Mouse (Mus musculus): Measurements from ENCODE around the gene Ccdc82. TPM values are rescaled to one million over a fixed set of nuclear protein-coding genes. Genes with fewer than 3 reads are reported as not detected.

Ccdc82 gene
- total RNA-seq, 1 experiment from 2014 or later = 19.6 TPM

DNA sequence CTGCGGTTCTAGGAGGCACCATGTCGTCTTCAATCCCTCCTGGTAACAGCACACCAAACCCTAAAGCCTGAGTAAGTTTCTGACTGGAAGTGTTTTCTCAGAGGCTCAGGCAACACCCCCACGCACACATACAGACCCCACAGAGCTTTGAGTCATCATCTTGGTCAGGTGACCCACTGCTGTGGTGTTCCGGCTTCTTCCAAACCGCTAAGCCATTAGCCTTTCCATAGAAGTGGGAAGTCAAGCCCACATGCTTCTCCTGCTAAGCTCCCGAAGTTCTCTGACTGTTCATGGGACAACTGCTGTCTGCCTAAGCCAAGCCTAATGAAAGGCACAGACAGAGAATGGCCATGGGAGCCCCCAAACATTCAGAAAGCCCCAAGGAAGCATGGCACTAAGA, 52.4 kb downstream of the Ccdc82 start:
- no peak for DNase-seq

GRCm38 (mm10) chr9:13300041-13300441, 53.3 kb downstream of the Ccdc82 start:
- no peak for DNase-seq

GRCm38 (mm10) chr9:13300891-13301782, 54.4 kb downstream of the Ccdc82 start:
- no peak for DNase-seq

DNA sequence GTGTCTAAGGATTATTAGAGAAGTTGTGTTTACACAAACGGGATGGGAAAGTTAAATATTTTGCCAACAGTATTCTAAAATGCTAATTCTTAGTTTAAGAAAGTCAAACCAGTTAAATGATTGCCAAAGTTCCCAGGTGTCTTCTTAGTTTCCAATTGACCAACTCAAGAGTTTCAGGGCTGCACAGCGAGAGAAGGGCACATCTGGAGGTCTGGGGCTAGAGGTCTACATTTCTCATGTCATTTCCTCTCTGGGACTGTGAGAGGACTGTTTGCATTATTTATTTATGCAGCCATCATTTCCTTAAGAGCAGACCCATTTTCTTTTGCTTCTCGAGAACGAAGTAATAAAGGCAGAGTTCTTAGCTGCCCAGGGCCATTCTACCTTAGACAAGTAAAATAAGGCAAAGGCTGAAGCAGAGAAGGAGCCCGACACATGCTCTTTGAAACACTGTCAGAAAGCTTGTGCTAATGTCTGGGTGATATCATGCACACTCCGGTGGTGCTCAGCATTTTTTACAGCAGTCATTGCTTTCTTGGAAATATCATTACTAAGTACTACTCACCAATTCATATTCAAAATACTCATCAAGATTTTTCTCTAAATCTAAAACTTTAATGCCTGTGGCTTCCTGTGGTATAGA, 55.5 kb downstream of the Ccdc82 start:
- no peak for DNase-seq

GRCm38 (mm10) chr9:13303099-13303771, 56.5 kb downstream of the Ccdc82 start:
- DNase-seq = no peak

DNA sequence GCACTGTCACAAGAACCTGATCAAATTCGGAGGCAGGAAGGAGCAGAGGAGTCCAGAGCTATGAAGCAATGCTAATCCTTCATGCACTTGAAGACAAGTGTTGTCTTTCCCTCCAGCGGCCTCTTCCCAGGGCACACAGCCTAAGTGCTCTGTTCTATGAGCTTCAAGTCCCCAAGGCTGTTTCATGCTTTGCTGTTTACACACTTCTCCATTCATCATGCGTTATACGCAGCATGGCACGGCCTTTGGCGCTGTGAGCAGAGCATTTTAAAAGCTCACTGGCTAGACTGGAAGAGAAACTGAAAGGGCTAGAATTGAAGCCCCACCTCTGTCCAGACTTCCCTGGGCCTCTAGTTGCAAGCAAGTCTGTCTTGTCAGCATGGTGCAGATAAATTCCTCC, 57.2 kb downstream of the Ccdc82 start:
- peak; percentile 42 for DNase-seq

DNA sequence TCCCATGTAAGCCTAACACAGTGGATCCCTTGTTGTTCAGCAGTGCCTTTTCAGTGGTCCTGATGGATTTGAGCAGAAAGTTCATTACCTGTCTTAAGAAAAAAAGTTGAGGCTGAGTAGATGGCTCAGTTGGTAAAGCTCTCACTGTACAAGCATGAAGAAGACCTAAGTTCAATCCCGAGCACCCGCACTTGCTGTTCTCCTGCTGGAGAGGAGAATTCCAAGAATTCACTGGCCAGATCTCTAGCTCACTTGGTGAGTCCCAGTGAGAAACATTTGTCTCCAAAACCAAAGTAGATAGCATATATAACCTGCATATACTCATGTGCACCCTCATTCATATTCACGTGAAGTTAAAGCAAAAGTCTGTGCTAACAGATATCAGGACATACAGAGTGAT, 59.7 kb downstream of the Ccdc82 start:
- DNase-seq = no peak

GRCm38 (mm10) chr9:13307226-13307625, 60.5 kb downstream of the Ccdc82 start:
- DNase-seq = no peak

- no peak for DNase-seq
Measured at GRCm38 (mm10) chr9:13308718-13309117, 62.0 kb downstream of the Ccdc82 start.

- no peak for DNase-seq
Measured at GRCm38 (mm10) chr9:13309807-13310206, 63.1 kb downstream of the Ccdc82 start.

GRCm38 (mm10) chr9:13310236-13310635, 63.5 kb downstream of the Ccdc82 start:
- no peak for DNase-seq

DNA sequence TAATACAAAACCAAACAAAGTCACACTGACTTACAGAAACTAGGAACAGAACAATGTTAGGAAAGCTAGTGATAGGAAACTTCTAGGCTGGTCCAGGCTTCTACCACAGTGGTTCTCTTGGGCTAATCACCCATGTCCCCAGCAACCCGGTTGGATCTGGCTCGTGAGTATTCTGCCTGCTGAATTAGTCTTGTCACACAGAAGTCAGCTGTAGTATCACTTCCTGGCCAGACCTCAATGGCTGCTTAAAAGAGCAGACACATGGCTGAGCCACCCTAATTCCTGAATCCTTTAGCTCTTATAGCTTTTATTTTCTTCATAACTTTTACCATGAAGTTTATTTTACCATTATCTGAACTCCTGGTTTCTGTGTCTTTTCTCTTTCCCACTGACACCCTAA, 64.3 kb downstream of the Ccdc82 start:
- no peak for DNase-seq

DNA sequence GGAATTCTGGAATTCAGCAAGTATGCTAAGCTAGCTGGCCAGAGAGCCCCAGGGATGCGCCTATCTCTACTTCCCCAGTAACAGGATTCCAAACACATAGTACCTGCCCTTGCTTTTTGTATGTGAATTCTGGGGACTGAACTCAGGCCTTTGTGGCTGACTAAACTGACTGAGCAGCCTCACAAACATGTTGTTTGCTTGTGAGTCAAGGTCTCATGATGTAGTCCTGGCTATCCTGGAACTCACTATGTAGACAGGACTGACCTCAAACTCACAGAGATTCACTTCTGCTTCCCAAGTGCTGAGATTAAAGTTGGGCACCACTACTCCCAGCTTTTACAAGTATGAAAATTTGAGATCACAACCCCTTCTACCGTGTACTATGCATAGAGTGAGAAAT, 67.2 kb downstream of the Ccdc82 start:
- no peak for DNase-seq

DNA sequence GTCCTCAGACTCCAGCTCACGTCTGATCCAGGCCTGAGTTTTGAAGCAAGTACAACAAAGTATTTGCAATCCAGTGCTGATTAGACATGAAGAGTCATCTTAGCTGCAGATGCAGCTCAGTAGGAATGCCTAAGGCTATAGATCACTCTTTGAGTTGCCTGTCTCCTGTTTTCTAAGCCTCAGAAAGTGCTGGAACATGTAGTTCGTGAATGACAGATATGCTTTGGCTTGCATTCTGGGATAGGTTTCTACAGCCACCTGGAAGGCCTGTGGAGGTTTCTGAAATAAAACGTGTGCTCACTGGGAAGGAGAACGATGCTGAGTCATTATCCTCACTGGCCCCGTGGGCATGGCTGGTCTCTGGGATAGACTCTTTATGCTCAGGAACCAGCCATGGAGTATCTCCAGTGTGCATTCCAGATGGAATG, 67.8 kb downstream of the Ccdc82 start:
- DNase-seq = no peak

- no peak for DNase-seq
Measured at GRCm38 (mm10) chr9:13315393-13315792, 68.6 kb downstream of the Ccdc82 start.

- no peak for DNase-seq
Measured at GRCm38 (mm10) chr9:13319566-13319965, 72.8 kb downstream of the Ccdc82 start.

DNA sequence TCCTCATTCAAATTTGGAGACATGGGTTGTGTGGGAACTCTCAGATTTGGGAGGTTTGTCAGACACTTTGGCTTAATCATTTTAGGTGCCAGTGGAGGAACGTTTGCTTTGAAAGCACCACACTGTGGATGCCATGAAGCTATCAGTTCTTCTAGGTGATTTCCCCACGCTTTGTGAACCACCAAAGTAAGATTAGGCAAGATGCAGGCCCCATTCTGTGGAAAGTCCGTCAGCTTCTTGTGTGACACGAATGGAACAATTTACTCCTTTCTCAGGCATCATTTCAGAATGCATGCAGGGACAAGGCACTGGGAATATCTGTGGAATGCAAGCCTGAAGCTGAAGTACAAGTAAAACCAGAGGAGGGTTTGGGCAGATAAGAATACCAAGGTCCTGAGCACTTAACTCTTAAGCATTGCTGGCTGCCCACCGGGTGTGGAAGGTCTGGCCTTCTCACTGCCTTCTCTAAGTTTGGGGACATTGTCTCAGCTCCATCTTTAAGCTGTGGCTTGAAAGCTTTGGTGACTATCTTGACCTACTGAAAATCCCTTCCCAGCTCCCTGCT, 74.1 kb downstream of the Ccdc82 start:
- DNase-seq = no peak

DNA sequence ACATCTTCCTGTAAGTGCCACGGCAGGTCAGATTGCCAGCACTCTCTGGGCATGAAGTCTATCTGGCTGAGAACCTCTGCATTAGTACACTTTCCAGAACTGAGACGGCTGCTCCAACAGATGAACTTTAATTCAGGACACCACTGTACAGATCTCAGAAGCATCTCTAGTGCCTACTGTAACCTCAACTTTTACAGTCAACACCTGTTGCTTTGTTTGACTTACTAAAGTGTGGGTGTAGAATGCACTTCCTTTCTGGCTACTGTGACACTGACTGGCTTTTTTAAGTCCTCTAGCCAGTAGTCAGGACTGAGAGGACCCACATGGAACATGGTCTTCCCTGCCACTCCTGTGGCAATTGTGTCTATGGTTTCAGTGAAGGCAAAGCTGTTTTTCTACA, 76.3 kb downstream of the Ccdc82 start:
- no peak for DNase-seq

- DNase-seq = no peak
Measured at GRCm38 (mm10) chr9:13323612-13324011, 76.9 kb downstream of the Ccdc82 start.
